Mouse (Mus musculus): ENCODE data around the gene Cdh4.

Gene Cdh4

DNA sequence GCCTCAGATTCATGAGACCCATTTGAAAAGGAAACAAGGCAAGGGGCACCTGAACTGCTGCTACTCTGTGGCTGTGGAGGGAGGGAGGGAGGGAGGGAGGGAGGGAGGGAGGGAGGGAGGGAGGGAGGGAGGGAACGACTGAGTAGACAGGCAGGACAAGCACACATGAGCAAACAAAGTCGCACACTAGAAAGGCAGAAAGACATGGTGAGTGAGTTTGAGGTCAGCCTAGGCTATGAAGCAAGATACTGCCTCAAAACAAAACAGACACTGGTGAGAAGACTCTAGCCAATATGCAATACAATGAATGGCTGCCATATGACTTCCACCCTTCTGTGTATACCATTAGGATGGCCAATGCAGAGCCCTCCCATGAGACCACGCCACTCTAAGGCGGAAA, 502.8 kb downstream of the Cdh4 start:
- no peak for DNase-seq (ENCODE audit: low spot score in 2 of 2)

DNA sequence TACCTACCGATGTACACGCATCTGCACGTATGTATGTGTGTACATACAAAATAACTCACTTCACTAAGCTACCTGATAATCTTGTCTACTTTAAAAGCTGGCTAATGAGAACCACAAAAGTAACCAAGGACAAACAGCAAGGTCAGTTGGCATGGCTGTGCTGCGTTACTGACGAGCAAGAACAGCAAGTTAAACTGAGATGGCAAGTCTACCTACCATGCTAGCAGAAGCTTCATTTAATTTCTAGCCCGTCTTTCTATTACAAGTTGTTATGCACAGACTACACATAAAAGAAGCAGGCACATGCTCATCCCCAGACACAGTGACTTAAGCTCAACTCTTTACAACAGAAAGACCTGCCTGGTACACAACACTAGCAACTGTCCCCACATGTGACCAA, 504.3 kb downstream of the Cdh4 start:
- DNase-seq (ENCODE audit: low spot score in 2 of 2) = no peak

DNA sequence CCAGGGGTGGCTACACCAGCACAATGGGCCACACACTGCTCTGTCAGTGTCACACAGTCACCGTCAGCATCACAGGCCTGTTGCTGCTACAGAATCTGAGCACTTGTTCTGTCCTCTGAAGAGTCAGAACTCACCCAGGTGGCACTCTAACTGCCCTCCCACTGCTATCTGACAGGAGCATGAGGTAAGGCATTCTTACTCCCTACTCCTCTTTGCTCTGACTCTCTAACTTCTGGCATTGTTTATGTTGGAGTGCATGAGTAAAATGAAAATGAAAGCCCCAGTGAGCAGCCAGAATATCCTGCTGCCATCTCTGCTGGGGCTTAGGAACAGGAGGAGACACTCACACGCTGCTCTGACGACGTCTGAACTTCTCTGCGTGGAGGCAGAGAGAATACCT, 505.4 kb downstream of the Cdh4 start:
- DNase-seq (ENCODE audit: low spot score in 2 of 2) = no peak

DNA sequence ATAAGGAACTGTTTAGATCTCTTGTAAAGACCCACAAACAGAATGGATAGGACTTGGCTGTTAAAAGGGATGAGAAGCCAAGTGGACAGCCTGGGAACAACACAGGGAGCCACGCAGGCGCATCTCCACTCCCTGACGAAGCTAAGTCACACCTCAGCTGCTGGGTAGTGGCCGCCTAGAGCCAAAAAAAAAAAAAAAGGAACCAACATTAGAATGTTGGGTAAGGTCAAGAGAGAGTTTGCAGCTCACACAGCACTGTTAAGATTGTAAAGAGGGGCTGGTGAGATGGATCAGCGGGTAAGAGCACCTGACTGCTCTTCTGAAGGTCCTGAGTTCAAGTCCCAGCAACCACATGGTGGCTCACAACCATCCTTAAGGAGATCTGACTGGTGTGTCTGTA, 506.6 kb downstream of the Cdh4 start:
- no peak for DNase-seq (ENCODE audit: low spot score in 2 of 2)
